Mouse (Mus musculus): ENCODE measurements around the gene Arhgef5.
A peak's percentile ranks its signal among the peaks of the same experiment; 100 is the strongest.

Gene Arhgef5

DNA sequence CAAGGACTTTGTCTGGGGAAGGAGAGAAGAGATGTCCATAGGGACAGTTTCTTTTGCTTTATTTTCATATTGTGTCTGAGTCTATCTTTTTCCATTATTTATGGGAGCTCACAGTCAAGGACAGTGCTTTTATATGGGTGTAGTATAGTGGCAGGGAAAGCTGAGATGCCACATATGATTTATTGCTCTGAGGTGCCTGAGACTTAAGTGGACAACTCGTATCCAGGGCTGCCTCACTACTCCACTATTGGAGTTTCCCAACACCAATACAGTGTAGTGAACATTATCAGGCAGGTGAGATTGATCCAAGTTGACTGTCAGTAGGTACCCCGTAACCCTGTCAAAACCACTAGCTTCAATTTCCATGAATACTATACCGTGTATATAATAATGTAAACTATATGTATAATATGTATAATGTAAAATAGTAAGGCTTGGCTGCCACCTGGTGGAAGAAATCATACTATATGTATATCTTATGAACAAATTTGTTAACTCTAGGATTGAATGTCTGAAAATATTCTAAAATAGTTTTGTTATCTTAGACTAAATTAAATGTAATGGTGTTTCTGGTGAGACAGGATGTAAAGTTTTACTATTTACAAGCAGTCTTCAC, 70.3 kb downstream of the Arhgef5 start:
- DNase-seq: no peak

DNA sequence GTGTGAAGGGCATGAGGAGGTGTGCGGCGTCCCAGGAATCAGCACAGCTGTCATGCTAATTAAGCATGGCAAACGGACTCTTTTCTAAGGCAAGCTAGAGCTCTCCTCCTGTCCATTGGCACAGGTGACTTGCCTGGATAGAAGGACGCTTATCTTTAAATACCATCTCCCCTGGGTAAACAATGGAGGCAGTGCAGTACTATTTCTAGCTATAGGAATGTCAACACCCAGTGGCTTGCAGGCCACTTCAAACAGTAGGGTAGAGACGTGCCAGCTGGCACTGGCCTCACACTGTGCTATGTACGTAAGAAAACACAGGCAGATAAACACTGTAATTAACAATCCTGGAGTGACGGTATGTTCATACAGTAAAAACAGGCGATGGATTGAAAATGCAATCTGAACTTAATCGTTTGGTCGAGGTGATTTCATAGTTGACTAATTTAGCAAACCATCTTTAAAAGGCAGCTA, 72.1 kb downstream of the Arhgef5 start:
- peak; percentile 31 for DNase-seq

DNA sequence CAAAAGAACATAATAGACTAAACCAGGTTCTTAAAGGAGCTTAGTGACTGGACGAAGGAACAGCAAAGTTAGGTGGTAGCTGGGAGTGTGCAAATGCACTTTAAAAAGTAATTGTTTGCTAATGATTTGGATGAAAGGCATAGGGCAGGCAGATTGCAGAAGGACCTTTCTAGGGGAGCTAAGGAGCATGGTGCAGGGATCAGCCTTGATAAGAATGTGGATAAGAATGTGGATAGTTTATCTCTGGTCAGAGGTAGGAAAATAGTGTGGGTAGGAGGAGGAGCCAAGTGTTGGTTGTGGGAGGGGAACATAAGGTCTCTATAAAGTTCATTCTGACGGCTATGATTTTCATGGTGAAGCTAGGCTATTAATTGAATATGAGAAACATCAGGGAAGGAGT, 73.4 kb downstream of the Arhgef5 start:
- no peak for DNase-seq

Data from kidney, adult 11 months (tissue).